Mouse (Mus musculus): ENCODE data around the gene Trim38. TPM values are rescaled to one million over a fixed set of nuclear protein-coding genes. Genes with fewer than 3 reads are reported as not detected.

Gene Trim38
- not detected in 2 replicates for polyA plus RNA-seq (2012; ENCODE audit: low replicate concordance)

DNA sequence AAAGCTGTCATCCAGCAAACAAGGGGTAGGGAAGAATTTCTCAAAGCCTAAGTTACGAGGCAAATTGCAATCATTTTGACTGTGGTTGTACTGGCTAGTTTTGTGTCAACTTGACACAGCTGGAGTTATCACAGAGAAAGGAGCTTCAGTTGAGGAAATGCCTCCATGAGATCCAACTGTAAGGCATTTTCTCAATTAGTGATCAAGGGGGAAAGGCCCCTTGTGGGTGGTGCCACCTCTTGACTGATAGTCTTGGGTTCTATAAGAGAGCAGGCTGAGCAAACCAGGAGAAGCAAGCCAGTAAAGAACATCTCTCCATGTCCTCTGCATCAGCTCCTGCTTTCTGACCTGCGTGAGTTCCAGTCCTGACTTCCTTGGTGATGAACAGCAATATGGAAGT is at the start of gene Trim38:
Trim38 (plus strand) TSS at position 301 of the 400 bp plus-strand sequence.

DNA sequence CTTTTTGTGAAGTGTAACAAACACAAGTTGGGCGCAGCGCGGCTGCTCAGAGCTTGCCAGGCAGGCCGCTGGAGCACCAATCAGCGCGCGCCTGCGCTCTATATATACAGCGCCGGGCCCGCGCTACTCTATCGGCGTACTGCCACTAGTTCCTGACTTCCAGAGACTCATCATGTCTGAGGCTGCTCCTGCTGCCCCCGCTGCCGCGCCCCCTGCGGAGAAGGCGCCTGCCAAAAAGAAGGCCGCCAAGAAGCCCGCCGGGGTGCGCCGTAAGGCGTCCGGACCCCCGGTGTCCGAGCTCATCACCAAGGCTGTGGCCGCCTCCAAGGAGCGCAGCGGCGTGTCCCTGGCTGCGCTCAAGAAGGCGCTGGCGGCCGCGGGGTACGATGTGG is 31.0 kb upstream of the Trim38 start, which contains the start of gene Hist1h1c:
Hist1h1c (plus strand) TSS at position 132 of the 392 bp plus-strand sequence.

DNA sequence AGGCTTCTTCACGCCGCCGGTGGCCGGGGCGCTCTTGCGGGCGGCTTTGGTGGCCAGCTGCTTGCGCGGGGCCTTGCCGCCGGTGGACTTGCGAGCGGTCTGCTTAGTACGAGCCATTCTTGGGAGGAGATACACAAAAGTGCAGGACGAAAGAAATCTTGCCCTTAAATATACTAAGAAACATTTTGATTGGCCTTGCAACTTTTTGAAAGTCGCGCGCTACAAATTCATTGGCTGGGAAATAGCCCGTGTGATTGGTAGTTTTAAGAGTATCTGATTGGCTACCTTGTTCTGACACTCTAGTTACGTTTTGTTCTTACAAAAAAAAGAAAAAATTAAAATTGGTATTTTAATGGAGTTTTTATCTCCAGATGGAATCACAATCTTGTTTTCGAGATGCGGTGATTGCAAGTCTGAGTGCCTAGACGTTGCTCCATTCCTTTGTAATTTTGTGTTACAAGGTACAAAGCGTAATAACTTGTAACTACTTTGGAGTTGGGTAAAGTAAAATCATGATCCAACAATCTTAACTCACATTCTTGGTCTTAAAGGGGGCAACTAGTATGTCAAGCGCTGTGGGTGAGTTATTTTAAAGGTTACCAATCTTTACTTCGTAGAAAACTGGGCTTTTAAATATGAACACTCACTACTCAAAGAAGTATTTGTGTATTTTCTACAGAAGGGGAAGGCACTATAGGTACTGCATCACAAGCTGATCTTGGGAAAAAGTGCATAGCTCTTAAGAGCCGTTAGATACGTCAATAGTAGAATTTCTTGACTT is 24.1 kb upstream of the Trim38 start, which contains the start of gene Hist1h3c:
Hist1h3c (minus strand) TSS at position 222 of the 781 bp plus-strand sequence.

GRCm38 (mm10) chr13:23746201-23747080 is 23.3 kb upstream of the Trim38 start, which contains the start of gene Hist1h2bb:
Hist1h2bb (plus strand) TSS chr13:23746734.

GRCm38 (mm10) chr13:23750839-23751477 is 18.8 kb upstream of the Trim38 start, which contains the start of gene Hist1h2ab:
Hist1h2ab (plus strand) TSS chr13:23751126.

GRCm38 (mm10) chr13:23752067-23752741 is 17.5 kb upstream of the Trim38 start, which contains the start of gene Hist1h3b:
Hist1h3b (plus strand) TSS chr13:23752267.

DNA sequence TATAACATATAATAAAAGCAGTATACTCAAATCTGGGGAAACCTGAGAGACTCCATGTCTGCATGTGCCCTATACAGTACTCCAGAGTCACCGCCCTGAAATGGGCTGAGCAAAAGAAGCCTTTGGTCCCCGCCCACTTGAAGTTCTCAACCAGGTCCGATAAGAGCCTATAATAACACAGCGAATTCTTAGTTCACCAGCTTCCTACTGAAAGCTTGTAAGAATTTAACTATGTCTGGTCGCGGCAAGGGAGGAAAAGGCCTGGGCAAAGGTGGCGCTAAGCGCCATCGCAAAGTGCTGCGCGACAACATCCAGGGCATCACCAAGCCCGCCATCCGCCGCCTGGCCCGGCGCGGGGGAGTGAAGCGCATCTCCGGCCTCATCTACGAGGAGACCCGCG is 12.9 kb upstream of the Trim38 start, which contains the start of gene Hist1h4b:
Hist1h4b (plus strand) TSS at position 224 of the 400 bp plus-strand sequence.

DNA sequence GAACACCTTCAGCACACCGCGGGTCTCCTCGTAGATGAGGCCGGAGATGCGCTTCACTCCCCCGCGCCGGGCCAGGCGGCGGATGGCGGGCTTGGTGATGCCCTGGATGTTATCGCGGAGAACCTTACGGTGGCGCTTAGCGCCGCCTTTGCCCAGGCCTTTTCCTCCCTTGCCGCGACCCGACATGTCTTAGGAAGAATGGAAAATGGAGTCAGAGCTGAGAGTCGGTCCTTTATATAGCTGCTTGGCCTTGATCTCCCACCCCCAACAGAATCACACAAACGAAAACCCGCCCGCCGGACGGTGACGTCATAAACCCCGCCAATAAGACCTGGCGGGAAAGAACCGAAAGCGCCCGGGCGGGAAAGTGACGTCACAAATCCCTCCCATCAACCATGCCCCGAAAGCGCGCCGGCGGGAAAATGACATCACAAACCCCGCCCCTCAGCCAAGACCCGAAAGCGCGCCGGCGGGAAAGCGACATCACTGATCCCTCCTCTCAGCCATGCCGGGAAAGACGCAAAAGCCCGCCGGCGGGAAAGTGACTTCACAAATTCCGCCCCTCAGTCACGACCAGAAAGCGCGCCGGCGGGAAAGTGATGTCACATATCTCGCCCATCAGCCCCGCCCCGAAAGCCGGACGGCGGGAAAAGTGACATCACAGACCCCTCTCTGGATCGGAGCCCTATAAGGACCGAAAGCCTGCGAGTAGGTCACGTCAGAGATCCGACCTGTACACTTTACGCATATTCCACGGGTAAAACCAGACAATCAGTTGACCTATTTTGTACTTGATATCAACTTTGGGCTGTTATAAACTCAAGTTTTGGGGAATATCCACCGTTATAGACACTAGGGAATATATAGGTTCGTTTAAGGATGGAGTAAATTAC is 8.5 kb upstream of the Trim38 start, which contains the start of gene Hist1h4a:
Hist1h4a (minus strand) TSS at position 259 of the 893 bp plus-strand sequence.

DNA sequence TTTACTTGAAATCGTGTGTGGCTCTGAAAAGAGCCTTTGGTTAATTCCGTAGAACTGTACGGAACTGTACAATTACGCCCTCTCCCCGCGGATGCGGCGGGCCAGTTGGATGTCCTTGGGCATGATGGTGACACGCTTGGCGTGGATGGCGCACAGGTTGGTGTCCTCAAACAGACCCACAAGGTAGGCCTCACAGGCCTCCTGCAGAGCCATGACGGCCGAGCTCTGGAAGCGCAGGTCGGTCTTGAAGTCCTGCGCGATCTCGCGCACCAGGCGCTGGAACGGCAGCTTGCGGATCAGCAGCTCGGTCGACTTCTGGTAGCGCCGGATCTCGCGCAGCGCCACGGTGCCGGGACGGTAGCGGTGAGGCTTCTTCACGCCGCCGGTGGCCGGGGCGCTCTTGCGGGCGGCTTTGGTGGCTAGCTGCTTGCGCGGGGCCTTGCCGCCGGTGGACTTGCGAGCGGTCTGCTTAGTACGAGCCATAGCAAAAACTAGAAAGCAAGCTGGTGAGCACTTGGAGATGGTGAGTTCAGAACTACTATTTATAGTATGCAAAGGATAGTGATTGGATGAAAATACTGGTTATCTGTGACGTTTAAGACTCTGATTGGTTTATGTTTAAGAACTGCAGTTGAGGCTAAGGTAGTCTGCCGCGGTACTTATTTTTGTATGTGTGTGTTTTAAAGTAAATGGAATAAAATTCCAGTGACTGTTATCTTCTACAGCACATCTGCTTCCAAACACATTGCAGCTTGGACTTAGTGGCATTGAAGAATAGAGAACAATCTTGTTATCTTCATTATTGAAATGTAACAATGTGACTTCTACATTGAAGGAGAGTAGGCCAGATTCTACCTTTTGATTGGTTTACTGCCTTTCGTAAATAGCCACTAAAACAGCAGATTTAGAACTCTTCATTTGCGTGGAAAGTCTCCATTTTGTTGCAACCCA is 7.6 kb upstream of the Trim38 start, which contains the start of gene Hist1h3a:
Hist1h3a (minus strand) TSS at position 516 of the 951 bp plus-strand sequence.

GRCm38 (mm10) chr13:23763586-23764323 is 6.0 kb upstream of the Trim38 start, which contains the start of gene Hist1h1a:
Hist1h1a (plus strand) TSS chr13:23763666.

GRCm38 (mm10) chr13:23806422-23807052 is 36.8 kb downstream of the Trim38 start, which contains the start of gene Slc17a2:
Slc17a2 (plus strand) TSS chr13:23806993.

DNA sequence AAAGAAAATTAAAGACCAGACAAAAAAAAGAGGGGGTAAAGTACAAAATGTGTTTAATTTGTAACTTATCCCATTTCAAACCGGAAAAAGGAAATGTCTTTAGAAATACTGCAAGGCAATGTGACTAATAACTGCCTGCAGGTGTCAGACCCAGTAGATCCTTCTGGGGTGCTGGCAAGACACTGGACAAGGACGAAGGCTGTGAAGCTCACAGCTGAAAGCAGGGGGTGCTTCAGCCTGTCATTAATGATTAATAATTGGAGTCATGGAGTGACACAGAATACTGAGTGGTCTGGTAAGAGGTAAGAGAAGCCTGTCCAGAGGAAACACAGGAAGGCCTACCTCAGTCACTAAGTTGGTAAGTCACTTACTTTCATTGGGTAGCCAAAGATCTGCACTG is 69.6 kb downstream of the Trim38 start, which contains the start of gene Slc17a3:
Slc17a3 (plus strand) TSS at position 127 of the 400 bp plus-strand sequence.

Other genes starting within 250 kb of the Trim38 start
- 10.6 and 15.4 TPM in 2 replicates for gene Hist1h4h, start 238.9 kb upstream of the Trim38 start, polyA plus RNA-seq (2012; ENCODE audit: low replicate concordance)
- gene Hist1h2af, start 236.0 kb upstream of the Trim38 start, polyA plus RNA-seq (2012; ENCODE audit: low replicate concordance): 44.2 and 69.4 TPM in 2 replicates
- gene Hist1h3g, start 234.5 kb upstream of the Trim38 start, polyA plus RNA-seq (2012; ENCODE audit: low replicate concordance): 1.6 and 7.3 TPM in 2 replicates
- gene Hist1h2bh, start 226.5 kb upstream of the Trim38 start, polyA plus RNA-seq (2012; ENCODE audit: low replicate concordance): 0.36 and 0.54 TPM in 2 replicates
- 2.4 and 2.8 TPM in 2 replicates for gene Hist1h3f, start 225.9 kb upstream of the Trim38 start, polyA plus RNA-seq (2012; ENCODE audit: low replicate concordance)
- 3.8 and 7.2 TPM in 2 replicates for gene Hist1h4f, start 218.3 kb upstream of the Trim38 start, polyA plus RNA-seq (2012; ENCODE audit: low replicate concordance)
- gene Hist1h1d, start 216.7 kb upstream of the Trim38 start, polyA plus RNA-seq (2012; ENCODE audit: low replicate concordance): 0.55 and 0.68 TPM in 2 replicates
- 3.2 and 3.6 TPM in 2 replicates for gene Hist1h3e, start 207.5 kb upstream of the Trim38 start, polyA plus RNA-seq (2012; ENCODE audit: low replicate concordance)
- 4.8 and 7.7 TPM in 2 replicates for gene Hist1h2ae, start 198.7 kb upstream of the Trim38 start, polyA plus RNA-seq (2012; ENCODE audit: low replicate concordance)
- gene Hist1h2bg, start 198.5 kb upstream of the Trim38 start, polyA plus RNA-seq (2012; ENCODE audit: low replicate concordance): 4.5 and 23.6 TPM in 2 replicates
- gene Hist1h2bf, start 195.7 kb upstream of the Trim38 start, polyA plus RNA-seq (2012; ENCODE audit: low replicate concordance): 2.0 and 4.0 TPM in 2 replicates
- 2.4 and 2.6 TPM in 2 replicates for gene Hist1h2ad, start 195.5 kb upstream of the Trim38 start, polyA plus RNA-seq (2012; ENCODE audit: low replicate concordance)
- 0.33 and 1.7 TPM in 2 replicates for gene Hist1h3d, start 194.2 kb upstream of the Trim38 start, polyA plus RNA-seq (2012; ENCODE audit: low replicate concordance)
- 12.3 and 12.6 TPM in 2 replicates for gene Hist1h4d, start 188.3 kb upstream of the Trim38 start, polyA plus RNA-seq (2012; ENCODE audit: low replicate concordance)
- 1.4 and 1.7 TPM in 2 replicates for gene Hist1h2be, start 148.8 kb upstream of the Trim38 start, polyA plus RNA-seq (2012; ENCODE audit: low replicate concordance)
- 5.6 and 11.8 TPM in 2 replicates for gene Hist1h1e, start 147.4 kb upstream of the Trim38 start, polyA plus RNA-seq (2012; ENCODE audit: low replicate concordance)
- gene Hist1h2ac, start 86.0 kb upstream of the Trim38 start, polyA plus RNA-seq (2012; ENCODE audit: low replicate concordance): 0.80 and 1.2 TPM in 2 replicates
- 10.2 and 11.3 TPM in 2 replicates for gene Hist1h2bc, start 85.7 kb upstream of the Trim38 start, polyA plus RNA-seq (2012; ENCODE audit: low replicate concordance)
- not detected in 2 replicates for gene Hist1h1t, start 74.1 kb upstream of the Trim38 start, polyA plus RNA-seq (2012; ENCODE audit: low replicate concordance)
- 2.4 and 2.5 TPM in 2 replicates for gene Hist1h4c, start 71.5 kb upstream of the Trim38 start, polyA plus RNA-seq (2012; ENCODE audit: low replicate concordance)
- gene Hfe, start 59.1 kb upstream of the Trim38 start, polyA plus RNA-seq (2012; ENCODE audit: low replicate concordance): 12.7 and 34.4 TPM in 2 replicates
- gene Hist1h1c, start 31.1 kb upstream of the Trim38 start, polyA plus RNA-seq (2012; ENCODE audit: low replicate concordance): 26.1 and 77.9 TPM in 2 replicates
- 0.55 and 4.8 TPM in 2 replicates for gene Hist1h3c, start 24.3 kb upstream of the Trim38 start, polyA plus RNA-seq (2012; ENCODE audit: low replicate concordance)
- 3.5 and 6.0 TPM in 2 replicates for gene Hist1h2bb, start 23.2 kb upstream of the Trim38 start, polyA plus RNA-seq (2012; ENCODE audit: low replicate concordance)
- gene Hist1h2ab, start 18.8 kb upstream of the Trim38 start, polyA plus RNA-seq (2012; ENCODE audit: low replicate concordance): 4.8 and 6.2 TPM in 2 replicates
- 4.0 TPM in 1 of 2 replicates, not detected in the other for gene Hist1h3b, start 17.6 kb upstream of the Trim38 start, polyA plus RNA-seq (2012; ENCODE audit: low replicate concordance)
- 4.4 and 10.3 TPM in 2 replicates for gene Hist1h4b, start 12.9 kb upstream of the Trim38 start, polyA plus RNA-seq (2012; ENCODE audit: low replicate concordance)
- gene Hist1h4a, start 8.7 kb upstream of the Trim38 start, polyA plus RNA-seq (2012; ENCODE audit: low replicate concordance): 5.9 and 9.4 TPM in 2 replicates
- gene Hist1h3a, start 7.5 kb upstream of the Trim38 start, polyA plus RNA-seq (2012; ENCODE audit: low replicate concordance): 1.4 and 5.7 TPM in 2 replicates
- gene Hist1h1a, start 6.2 kb upstream of the Trim38 start, polyA plus RNA-seq (2012; ENCODE audit: low replicate concordance): 0.40 and 0.81 TPM in 2 replicates
- gene Slc17a2, start 37.1 kb downstream of the Trim38 start, polyA plus RNA-seq (2012; ENCODE audit: low replicate concordance): not detected in 2 replicates
- not detected in 2 replicates for gene Slc17a3, start 69.5 kb downstream of the Trim38 start, polyA plus RNA-seq (2012; ENCODE audit: low replicate concordance)
- gene Slc17a1, start 97.8 kb downstream of the Trim38 start, polyA plus RNA-seq (2012; ENCODE audit: low replicate concordance): not detected in 2 replicates
- gene Slc17a4, start 145.1 kb downstream of the Trim38 start, polyA plus RNA-seq (2012; ENCODE audit: low replicate concordance): not detected in 2 replicates
- gene Hist1h2ba, start 164.2 kb downstream of the Trim38 start, polyA plus RNA-seq (2012; ENCODE audit: low replicate concordance): not detected in 2 replicates
- not detected in 2 replicates for gene Hist1h2aa, start 164.5 kb downstream of the Trim38 start, polyA plus RNA-seq (2012; ENCODE audit: low replicate concordance)
- not detected in 2 replicates for gene Scgn, start 221.3 kb downstream of the Trim38 start, polyA plus RNA-seq (2012; ENCODE audit: low replicate concordance)

Data from hematopoietic multipotent progenitor cell, adult 10-12 weeks (in vitro differentiated cells).